Mouse (Mus musculus): ENCODE measurements around the gene Pisd. TPM values are rescaled to one million over a fixed set of nuclear protein-coding genes. Genes with fewer than 3 reads are reported as not detected.
A peak's percentile ranks its signal among the peaks of the same experiment; 100 is the strongest.
"Not testable (repeated sequence)": the region's sequence is repeated elsewhere in the genome, so short reads cannot be mapped to it uniquely, and the experiment has no call there.

The Pisd gene
- polyA plus RNA-seq, 1 experiment from 2014 or later, result 82.2 TPM

DNA sequence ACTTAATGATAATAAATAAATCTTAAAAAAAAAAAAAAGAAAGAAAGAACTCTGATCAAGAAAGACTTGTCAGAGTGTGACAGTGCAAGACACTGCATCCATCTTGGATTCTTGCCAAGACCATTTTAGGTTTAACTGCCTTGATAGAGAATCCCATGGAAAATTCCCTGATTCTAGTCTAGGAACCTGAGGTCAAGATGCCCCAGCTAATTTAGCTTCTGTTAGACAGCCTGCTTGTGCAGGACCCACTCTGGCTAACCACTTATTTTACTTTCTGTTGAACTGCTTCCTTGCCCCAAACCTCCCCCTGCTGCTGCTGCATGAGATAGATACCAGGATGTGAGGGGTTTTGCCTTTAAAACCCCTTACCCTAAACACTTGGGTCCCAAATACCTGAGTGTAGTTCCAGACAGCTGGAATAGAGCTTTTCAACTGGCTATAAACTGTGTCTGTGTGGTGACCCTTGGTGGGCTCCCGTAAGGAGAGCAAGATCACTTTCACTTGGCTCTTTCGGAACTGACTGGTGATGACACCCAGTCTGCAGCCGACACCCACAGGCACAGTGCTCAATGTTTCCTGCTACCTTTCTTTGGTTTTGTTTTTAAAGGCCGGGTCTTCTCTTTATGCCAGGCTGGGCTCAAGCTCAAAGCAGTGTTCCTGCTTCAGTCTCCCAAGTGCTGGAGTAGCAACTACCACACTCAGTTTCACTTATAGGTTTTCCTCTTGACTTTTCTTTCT, 17.6 kb downstream of the Pisd start:
- no peaks in the 10 kb centered on the region for H3K4me1 ChIP-seq (replicated peaks)
- H3K36me3 ChIP-seq, result peaks cover 51% of the 10 kb centered on the region
- H3K27me3 ChIP-seq, result no peaks in the 10 kb centered on the region
- WGBS, result 93% methylated on average over 4 of the region's 4 CpGs
- H3K9ac ChIP-seq, result no peak overlapping the region
- no peak for ATAC-seq (ENCODE audit: low read depth)
- H3K9me3 ChIP-seq, result no peaks in the 10 kb centered on the region
- no peak overlapping the region for H3K4me2 ChIP-seq
- no peak overlapping the region for H3K27ac ChIP-seq (replicated peaks)
- H3K4me3 ChIP-seq, result no peak overlapping the region

DNA sequence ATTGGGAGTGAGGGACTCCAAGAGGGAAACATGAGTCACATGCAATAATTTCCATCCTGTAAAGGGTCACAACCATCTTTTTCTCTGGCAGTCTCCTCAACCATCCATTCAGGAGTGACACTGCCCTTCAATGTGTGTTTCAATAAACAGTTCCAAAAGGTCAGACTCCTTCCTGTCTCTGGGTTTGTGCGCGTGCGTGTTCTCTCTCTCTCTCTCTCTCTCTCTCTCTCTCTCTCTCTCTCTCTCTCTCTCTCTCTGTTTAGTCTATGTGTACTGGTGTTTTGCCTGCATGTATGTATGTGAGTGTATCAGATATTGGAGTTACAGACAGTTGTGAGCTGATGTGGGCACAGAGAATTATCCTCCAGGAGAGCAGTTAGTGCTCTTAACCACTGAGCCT, 18.4 kb downstream of the Pisd start:
- H3K4me2 ChIP-seq, result no peak overlapping the region
- ATAC-seq (ENCODE audit: low read depth), result no peak
- peaks cover 52% of the 10 kb centered on the region for H3K36me3 ChIP-seq
- H3K4me3 ChIP-seq, result no peak overlapping the region
- H3K4me1 ChIP-seq (replicated peaks), result no peaks in the 10 kb centered on the region
- WGBS, result 89% methylated on average over 3 of the region's 3 CpGs
- no peaks in the 10 kb centered on the region for H3K9me3 ChIP-seq
- H3K9ac ChIP-seq, result no peak overlapping the region
- H3K27ac ChIP-seq (replicated peaks), result no peak overlapping the region
- no peaks in the 10 kb centered on the region for H3K27me3 ChIP-seq

DNA sequence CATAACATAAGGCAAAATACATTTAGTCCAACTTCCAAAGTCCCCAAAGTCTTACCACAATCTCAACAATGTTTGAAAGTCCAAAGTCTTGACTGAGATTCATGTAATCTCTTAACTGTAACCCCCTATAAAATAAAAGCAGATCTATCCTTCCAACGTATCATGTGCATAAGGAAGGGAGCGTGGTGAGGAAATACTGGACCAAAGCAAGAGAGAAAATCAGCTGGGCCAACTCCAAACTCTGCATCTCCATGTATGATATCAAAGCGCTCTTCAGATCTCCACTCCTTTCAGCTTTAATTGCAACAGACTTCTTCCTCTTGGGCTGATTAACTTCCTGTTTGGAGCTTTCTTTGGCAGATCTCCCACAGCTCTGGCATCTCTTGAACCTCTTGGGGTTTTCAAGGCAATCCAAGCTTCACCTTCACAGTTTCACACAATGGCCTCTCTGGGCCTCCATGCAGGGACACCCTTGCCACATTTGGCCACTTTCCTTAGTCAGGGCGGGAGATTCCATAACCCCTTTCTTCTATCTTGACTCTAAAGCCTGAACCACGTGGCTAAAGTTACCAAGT, 23.8 kb downstream of the Pisd start:
- H3K4me3 ChIP-seq, result no peak overlapping the region
- no peaks in the 10 kb centered on the region for H3K4me1 ChIP-seq (replicated peaks)
- ATAC-seq (ENCODE audit: low read depth), result no peak
- WGBS, result 96% methylated on average over 5 of the region's 5 CpGs
- H3K27ac ChIP-seq (replicated peaks), result no peak overlapping the region
- H3K9me3 ChIP-seq, result no peaks in the 10 kb centered on the region
- no peak overlapping the region for H3K4me2 ChIP-seq
- no peak overlapping the region for H3K9ac ChIP-seq
- H3K36me3 ChIP-seq, result peaks cover 48% of the 10 kb centered on the region
- H3K27me3 ChIP-seq, result no peaks in the 10 kb centered on the region

DNA sequence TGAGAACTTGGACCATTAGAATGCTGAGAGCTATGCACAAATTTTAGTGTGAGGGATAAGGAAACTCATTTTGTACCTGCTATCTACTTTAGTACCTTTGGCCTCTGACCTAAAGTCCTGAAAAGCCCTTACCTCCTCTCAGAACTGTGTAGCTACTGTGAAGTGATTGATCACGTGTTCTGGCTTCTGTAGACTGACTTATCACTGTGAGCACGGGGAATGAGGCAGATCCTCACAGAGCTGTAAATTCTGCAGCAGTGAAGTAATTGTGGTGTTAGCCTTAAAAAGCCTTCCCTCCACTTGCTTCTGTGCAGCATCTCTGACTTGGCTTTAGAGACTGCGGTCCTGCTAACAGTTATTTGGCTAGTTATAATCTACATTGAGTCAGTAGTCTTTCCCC, 24.7 kb downstream of the Pisd start:
- peaks cover 48% of the 10 kb centered on the region for H3K36me3 ChIP-seq
- H3K4me3 ChIP-seq, result no peak overlapping the region
- ATAC-seq (ENCODE audit: low read depth), result no peak
- 84% methylated on average over 3 of the region's 3 CpGs for WGBS
- H3K9me3 ChIP-seq, result no peaks in the 10 kb centered on the region
- no peaks in the 10 kb centered on the region for H3K4me1 ChIP-seq (replicated peaks)
- H3K4me2 ChIP-seq, result no peak overlapping the region
- no peak overlapping the region for H3K27ac ChIP-seq (replicated peaks)
- H3K27me3 ChIP-seq, result no peaks in the 10 kb centered on the region
- no peak overlapping the region for H3K9ac ChIP-seq

DNA sequence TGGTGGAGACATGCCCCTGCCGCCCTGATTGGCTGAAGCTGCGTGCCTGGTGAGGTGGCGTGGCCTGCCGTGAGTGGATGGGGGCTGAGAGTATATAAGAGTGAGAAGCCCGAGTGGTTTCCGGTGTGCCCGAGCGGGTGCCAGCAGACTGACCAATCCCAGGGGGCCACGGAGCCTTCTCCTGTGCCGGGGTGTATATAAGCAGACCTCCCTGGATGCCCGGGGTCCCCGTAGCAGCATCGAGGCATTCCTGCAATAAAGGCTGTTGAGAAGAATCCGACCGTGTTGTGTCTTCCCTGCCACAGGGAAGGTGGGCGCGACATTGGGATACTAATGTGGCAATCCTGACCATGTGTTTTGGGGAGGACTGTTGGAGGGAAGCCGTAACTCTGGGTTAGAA, 25.1 kb downstream of the Pisd start:
- 95% methylated on average over 18 of the region's 18 CpGs for WGBS
- not testable (repeated sequence) for ATAC-seq (ENCODE audit: low read depth)

DNA sequence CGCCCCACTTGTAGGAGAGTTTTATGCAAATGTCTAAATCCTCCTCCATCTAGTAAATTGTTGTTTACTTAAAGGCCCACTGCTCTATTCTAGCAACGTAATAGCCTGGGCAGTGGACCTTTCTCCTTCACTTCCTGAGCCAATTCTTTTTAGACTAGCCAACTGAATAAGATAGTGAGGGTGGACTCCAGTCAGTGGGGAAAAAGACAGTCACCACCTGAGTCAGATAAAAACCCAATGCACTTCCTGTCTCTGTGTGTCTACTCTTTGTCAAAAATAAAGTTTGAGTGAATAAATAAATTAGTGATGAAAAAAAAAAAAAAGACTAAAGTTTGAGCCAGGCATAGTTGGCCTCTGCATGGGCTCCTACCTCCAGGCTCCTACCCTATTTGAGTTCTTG, 25.8 kb downstream of the Pisd start:
- ATAC-seq (ENCODE audit: low read depth), result no peak
- WGBS, result 81% methylated on average over 2 of the region's 2 CpGs
- no peak overlapping the region for H3K4me2 ChIP-seq
- H3K9ac ChIP-seq, result no peak overlapping the region
- no peak overlapping the region for H3K27ac ChIP-seq (replicated peaks)
- no peaks in the 10 kb centered on the region for H3K27me3 ChIP-seq
- H3K9me3 ChIP-seq, result no peaks in the 10 kb centered on the region
- H3K4me1 ChIP-seq (replicated peaks), result no peaks in the 10 kb centered on the region
- H3K36me3 ChIP-seq, result peaks cover 47% of the 10 kb centered on the region
- H3K4me3 ChIP-seq, result no peak overlapping the region

More for the DNA sequence above, 25.1 kb downstream of the Pisd start:
- H3K27ac ChIP-seq (replicated peaks); H3K9ac ChIP-seq; H3K4me2 ChIP-seq; H3K4me1 ChIP-seq (replicated peaks); H3K4me3 ChIP-seq; H3K9me3 ChIP-seq; H3K27me3 ChIP-seq: not testable (repeated sequence)
- peaks cover 48% of the 10 kb centered on the region for H3K36me3 ChIP-seq

DNA sequence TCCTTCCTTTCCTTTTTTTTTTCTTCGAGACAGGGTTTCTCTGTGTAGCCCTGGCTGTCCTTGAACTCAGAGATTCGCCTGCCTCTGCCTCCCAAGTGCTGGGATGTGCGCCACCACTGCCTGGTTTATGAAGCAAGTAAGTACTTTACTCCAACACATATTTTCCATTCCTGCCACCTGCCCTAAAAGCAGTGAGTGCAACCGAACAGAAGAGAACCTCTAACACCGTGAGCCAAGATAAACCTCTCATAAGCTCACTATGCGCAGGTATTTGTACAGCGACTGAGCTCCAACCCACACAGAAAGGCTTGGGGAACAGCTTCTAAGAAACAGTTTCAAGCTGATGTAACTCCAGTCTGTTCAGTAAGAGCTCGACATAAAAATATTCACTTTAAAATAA, 29.3 kb downstream of the Pisd start:
- H3K27me3 ChIP-seq, result no peaks in the 10 kb centered on the region
- H3K9me3 ChIP-seq, result no peaks in the 10 kb centered on the region
- H3K9ac ChIP-seq, result no peak overlapping the region
- no peak for ATAC-seq (ENCODE audit: low read depth)
- WGBS, result 94% methylated on average over 8 of the region's 8 CpGs
- no peaks in the 10 kb centered on the region for H3K4me1 ChIP-seq (replicated peaks)
- H3K36me3 ChIP-seq, result peaks cover 13% of the 10 kb centered on the region
- no peak overlapping the region for H3K4me2 ChIP-seq
- H3K27ac ChIP-seq (replicated peaks), result no peak overlapping the region
- H3K4me3 ChIP-seq, result no peak overlapping the region

DNA sequence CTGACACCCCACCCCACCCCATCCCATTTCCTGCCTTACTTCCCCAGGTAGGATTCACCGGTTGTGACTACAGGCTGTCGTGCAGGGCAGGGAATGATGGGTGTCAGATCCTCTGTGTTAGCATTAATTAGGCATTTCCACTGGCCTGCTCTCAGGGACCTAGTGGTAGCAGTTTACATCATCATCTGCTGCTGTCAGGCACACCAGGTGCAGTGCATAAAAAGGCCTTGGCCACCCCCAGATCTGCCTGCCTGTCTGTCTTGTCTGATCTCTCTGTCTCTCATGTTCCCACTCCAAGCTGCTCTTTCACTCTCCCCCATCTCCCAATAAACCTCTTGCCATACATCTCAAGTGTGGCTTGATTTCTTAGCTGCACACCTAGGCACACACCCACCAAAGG, 33.7 kb downstream of the Pisd start:
- Histone ChIP-seq H3K4me2 (no peak overlapping the region), H3K9ac (no peak overlapping the region), H3K4me3 (no peak overlapping the region), H3K36me3 (no peaks in the 10 kb centered on the region), H3K9me3 (no peaks in the 10 kb centered on the region), H3K4me1 (replicated peaks) (peaks cover 7% of the 10 kb centered on the region; the same call in 1 of the 2 replicates), H3K27me3 (no peaks in the 10 kb centered on the region), H3K27ac (replicated peaks) (no peak overlapping the region)
- WGBS, result 47% methylated on average over 2 of the region's 2 CpGs
- no peak for ATAC-seq (ENCODE audit: low read depth)

DNA sequence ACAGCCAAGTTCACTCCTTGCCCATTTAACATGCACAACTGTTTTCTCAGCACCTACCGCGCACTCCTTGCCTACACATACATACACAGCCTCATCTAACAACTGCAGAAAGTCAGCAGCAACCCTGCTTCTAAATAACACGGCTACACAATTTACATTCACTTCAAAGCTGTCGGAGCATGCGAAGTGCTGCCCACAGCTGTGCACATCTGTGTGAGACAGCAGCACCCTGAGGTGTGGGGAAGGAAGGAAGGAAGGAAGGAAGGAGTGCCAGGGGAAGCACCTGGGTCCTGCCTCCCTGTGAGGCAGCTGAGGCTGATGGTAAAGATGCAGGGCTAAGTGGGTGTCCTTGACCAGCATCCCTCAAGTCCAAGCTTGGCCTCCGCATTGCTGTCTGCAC, 36.5 kb downstream of the Pisd start:
- no peak overlapping the region for H3K27ac ChIP-seq (replicated peaks)
- no peaks in the 10 kb centered on the region for H3K9me3 ChIP-seq
- H3K9ac ChIP-seq, result no peak overlapping the region
- no peaks in the 10 kb centered on the region for H3K36me3 ChIP-seq
- H3K27me3 ChIP-seq, result no peaks in the 10 kb centered on the region
- ATAC-seq (ENCODE audit: low read depth), result no peak
- H3K4me1 ChIP-seq (replicated peaks), result peaks cover 27% of the 10 kb centered on the region
- H3K4me2 ChIP-seq, result no peak overlapping the region
- no peak overlapping the region for H3K4me3 ChIP-seq
- WGBS, result 89% methylated on average over 6 of the region's 6 CpGs

DNA sequence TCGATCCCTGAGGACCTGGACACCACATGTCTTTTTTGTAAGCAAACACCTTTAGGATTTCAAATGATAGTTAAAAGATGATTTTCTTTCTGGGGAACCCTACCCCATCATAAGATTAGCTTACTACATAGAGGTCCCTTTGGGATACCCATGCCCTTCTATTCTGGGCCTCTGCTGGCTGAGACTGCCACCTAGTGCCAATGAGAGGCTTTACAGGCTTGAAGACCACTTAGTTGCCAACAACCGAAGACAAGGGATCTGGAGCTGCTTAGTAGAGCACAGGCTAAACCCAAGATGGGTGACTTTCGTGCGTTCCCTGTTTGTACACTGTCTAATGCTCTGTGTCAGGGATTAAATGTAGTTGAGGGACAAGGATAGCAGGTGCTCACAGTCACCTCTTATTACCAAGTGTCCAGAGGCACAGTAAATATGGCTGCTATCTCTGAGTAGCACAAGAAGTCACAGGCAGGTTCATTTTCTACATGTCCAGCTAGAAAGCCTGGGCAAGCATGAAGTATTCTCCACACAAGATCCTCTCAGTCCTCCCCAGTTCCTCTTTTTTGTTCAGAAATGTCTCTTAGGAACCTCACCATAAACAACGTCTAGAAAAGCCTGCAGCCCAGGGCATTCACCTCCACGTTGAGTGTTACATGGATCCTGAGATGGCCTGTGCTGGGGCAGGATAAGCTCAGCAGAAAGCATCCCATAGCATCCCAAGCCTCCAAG, 37.6 kb downstream of the Pisd start:
- H3K36me3 ChIP-seq, result no peaks in the 10 kb centered on the region
- H3K4me1 ChIP-seq (replicated peaks), result peaks cover 29% of the 10 kb centered on the region
- no peaks in the 10 kb centered on the region for H3K9me3 ChIP-seq
- H3K27me3 ChIP-seq, result no peaks in the 10 kb centered on the region
- no peak for ATAC-seq (ENCODE audit: low read depth)
- no peak overlapping the region for H3K27ac ChIP-seq (replicated peaks)
- H3K9ac ChIP-seq, result no peak overlapping the region
- WGBS, result 66% methylated on average over 6 of the region's 6 CpGs
- no peak overlapping the region for H3K4me2 ChIP-seq
- no peak overlapping the region for H3K4me3 ChIP-seq

DNA sequence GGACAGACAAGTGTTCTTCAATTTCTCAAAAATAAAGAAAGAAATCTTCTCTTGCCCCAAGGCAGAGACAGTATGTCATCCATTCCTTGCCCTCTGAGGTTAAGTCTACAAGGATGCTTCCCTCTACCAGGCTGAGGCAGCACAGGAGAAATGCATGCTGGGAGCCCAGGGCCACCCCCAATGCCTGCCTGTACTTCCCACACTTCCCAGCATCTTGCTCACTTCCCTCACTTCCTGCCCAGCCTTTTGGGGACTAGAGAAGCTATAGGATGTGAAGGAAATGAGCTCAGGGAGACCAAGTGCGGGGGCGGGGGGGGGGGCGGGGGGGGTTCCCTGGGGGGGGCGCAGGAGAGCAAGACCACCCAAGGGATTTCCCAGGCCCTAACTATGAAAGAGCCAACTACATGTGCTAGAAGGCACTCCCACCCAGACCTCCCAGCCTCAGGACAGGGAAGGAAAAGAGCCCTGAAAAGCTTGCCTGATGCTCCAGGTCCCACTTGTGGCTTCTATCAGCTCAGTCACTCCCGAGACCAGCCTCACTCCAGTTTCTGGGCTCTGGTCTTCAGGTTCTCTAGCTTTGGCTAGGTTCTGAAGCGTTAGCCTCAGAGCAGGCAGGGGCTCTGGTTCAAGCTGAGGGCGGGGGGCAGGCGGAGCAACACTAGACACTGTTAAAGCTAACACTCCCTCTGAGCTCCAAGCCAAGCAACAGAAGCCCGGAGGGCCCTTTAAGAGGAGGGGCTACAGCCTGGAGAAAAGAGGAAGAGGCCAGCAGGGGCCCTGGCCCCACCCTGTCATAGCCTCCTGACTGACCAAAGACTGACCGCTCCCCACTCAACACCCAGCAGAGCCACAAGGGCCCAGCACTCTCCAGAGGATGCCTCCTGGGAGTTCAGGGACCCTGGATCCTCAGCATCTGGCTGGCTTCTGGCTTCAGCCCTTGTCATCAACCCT, 39.5 kb downstream of the Pisd start:
- peak overlapping the region; percentile 41 for H3K9ac ChIP-seq
- ATAC-seq (ENCODE audit: low read depth), result peak; percentile 66
- H3K9me3 ChIP-seq, result no peaks in the 10 kb centered on the region
- peak overlapping the region; percentile 44 for H3K4me2 ChIP-seq
- peak overlapping the region; percentile 32 for H3K4me3 ChIP-seq
- peaks cover 36% of the 10 kb centered on the region for H3K4me1 ChIP-seq (replicated peaks)
- WGBS, result 10% methylated on average over 7 of the region's 10 CpGs
- no peaks in the 10 kb centered on the region for H3K27me3 ChIP-seq
- peak overlapping the region; percentile 81 for H3K27ac ChIP-seq (replicated peaks)
- H3K36me3 ChIP-seq, result no peaks in the 10 kb centered on the region

DNA sequence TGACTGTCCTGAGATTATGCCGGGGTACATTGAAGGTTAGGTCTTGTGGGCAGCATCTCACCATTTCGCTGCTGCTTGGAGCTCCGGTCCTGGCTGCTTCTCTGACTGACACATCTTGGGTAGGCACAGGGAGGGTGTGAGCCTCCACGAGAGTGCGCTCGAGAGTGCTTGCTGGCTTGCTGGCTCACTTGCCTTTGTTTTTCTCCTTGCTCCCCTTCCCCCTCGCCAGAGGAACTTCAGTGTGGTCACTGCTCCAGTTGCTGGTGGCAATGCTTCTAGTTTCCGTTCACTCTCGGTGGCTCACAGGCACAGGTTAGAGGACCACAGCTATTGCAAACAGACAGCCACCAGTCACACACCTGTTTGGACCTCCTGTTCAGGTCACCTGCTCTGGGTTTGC, 43.3 kb downstream of the Pisd start:
- Histone ChIP-seq H3K27ac (replicated peaks) (peak overlapping the region; percentile 68), H3K9me3 (no peaks in the 10 kb centered on the region), H3K36me3 (peaks cover 11% of the 10 kb centered on the region), H3K4me1 (replicated peaks) (peaks cover 33% of the 10 kb centered on the region), H3K27me3 (no peaks in the 10 kb centered on the region), H3K9ac (no peak overlapping the region), H3K4me3 (no peak overlapping the region), H3K4me2 (no peak overlapping the region)
- 62% methylated on average over 9 of the region's 9 CpGs for WGBS
- ATAC-seq (ENCODE audit: low read depth), result no peak

Data from neural tube, embryonic 13.5 days (tissue).